Mouse (Mus musculus) cerebral cortex, adult 2 months (tissue): ENCODE results near the gene Cyb561.

Experiments
- WGBS: fragments of 180-500 bp; shearing (Covaris S2); methylation state at CpG from one replicate; pipeline ENCODE4 v1.1.7; 2018; 5-methylcytosine and 5-hydroxymethylcytosine counted together

Cyb561 gene

DNA sequence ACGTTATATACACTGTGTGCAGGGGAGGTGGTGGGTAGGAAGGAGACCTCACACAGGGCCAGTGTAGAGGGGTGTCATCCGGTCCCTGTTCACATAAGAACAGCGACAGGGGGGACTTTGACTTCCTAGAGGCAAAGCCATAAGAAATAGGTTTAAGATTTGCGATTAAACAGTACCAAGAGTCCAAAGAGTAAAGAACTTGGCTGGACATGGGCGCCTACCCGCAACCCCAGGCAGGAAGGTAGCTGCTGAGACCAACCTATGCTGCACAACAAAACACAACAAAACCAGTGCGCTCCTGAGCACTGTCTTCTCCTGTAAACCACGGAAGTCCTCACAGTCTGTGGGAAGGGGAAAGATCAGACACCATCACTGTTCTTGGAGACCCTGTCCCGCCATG, 1.0 kb downstream of the Cyb561 start:
- WGBS = 93% methylated on average over 9 of the region's 9 CpGs

DNA sequence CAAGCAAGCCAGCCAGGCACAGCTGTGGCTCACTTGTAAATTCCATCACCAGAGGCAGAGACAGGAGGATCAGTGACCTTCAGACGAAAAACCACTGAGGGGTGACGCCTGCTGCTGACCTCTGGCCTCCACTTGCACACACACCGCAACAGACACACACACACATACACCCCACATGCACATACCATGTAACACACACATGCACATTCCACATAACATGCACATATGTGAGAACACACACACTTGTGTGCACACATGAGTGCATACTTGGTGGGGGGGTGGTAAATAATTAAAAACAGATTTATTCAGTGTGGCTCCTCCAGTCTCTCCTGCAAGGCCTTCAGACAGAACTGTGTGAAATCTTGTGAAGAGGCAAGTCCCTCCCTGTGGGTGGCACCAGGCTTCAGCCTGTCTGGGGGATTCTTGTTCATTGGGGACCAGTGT, 1.5 kb downstream of the Cyb561 start:
- 84% methylated on average over 3 of the region's 3 CpGs for WGBS

DNA sequence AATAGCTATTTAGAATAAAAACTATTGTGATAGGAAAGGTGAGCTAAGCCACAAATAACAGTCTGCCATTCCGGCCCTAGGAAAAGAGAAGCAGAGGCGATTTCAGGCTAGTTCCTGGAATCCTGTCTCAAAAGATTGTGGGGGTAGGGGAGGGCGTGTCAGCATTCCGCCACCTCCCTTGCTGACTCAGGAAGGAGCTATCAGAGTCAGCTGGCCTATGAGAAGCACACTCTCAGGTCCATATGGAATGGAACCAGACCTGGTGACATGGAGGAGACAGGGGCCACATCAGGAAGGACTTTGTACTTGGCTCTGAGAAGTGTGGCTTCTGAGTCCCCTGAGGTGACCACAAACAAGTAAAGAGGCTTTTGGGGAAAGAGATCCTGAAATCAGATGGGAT, 2.6 kb downstream of the Cyb561 start:
- 83% methylated on average over 4 of the region's 4 CpGs for WGBS

GRCm38 (mm10) chr11:105948255-105948654, 4.9 kb downstream of the Cyb561 start:
- 52% methylated on average over 2 of the region's 2 CpGs for WGBS

- 76% methylated on average over 11 of the region's 11 CpGs for WGBS
Observed at GRCm38 (mm10) chr11:105946694-105947154, 6.4 kb downstream of the Cyb561 start.

- 60% methylated on average over 16 of the region's 16 CpGs for WGBS
Observed at GRCm38 (mm10) chr11:105944770-105945672, 8.1 kb downstream of the Cyb561 start.

DNA sequence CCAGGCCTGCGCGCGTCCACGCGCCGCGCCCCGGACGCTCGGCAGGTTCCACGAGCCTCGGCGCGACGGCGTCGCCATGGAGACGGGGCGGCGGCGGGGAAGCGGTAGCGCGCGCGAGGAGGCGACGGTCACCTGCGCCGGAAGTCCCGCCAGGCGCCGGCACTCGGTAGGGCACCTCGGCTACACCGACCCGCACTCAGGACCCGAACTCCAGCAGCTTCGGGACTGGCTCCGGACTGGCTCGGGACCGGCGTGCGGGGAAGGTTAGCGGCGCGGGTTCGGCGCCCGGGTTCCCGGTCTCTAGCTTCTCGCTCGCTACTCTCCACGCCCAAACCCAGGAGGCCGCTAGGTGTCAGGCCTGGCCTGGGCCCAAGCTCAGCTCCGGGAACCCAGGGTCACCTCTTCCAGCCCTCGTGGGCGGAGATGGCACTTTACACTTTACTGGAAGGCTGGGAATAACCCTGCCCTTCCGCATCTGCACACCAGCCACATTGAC, 9.0 kb downstream of the Cyb561 start:
- WGBS = under 1% methylated on average over 59 of the region's 59 CpGs

- 7% methylated on average over 46 of the region's 47 CpGs for WGBS
Observed at GRCm38 (mm10) chr11:105943133-105944102, 9.7 kb downstream of the Cyb561 start.

GRCm38 (mm10) chr11:105941973-105942372, 11.2 kb downstream of the Cyb561 start:
- WGBS = 83% methylated on average over 8 of the region's 8 CpGs

GRCm38 (mm10) chr11:105938771-105939170, 14.4 kb downstream of the Cyb561 start:
- 50% methylated on average over 9 of the region's 9 CpGs for WGBS

GRCm38 (mm10) chr11:105936974-105937373, 16.2 kb downstream of the Cyb561 start:
- WGBS = 92% methylated on average over 3 of the region's 3 CpGs

GRCm38 (mm10) chr11:105936200-105936599, 16.9 kb downstream of the Cyb561 start:
- WGBS = 48% methylated on average over 6 of the region's 6 CpGs

GRCm38 (mm10) chr11:105935496-105935895, 17.6 kb downstream of the Cyb561 start:
- 88% methylated on average over 8 of the region's 8 CpGs for WGBS

GRCm38 (mm10) chr11:105934816-105935215, 18.3 kb downstream of the Cyb561 start:
- WGBS = 65% methylated on average over 6 of the region's 6 CpGs

- 48% methylated on average over 5 of the region's 5 CpGs for WGBS
Observed at GRCm38 (mm10) chr11:105934303-105934711, 18.8 kb downstream of the Cyb561 start.

DNA sequence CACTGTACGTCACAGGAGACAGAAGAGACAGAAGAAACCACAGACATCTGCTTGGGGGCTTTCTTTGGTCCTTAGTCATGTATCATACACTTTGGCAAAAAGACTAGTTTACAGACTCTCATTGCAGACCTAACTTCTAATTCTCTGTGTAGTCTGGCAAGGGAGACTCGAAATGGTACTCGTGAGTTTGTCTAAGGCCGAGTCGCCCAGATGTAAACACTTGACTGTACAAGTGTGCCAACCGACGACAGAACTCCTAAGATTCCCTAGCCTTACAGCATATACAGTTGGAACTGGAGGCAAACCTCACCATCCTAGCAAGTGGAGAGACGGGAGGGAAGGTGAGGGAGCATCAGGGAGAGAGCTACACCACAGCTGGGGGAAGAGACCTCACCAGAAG, 19.4 kb downstream of the Cyb561 start:
- WGBS = 69% methylated on average over 8 of the region's 8 CpGs

DNA sequence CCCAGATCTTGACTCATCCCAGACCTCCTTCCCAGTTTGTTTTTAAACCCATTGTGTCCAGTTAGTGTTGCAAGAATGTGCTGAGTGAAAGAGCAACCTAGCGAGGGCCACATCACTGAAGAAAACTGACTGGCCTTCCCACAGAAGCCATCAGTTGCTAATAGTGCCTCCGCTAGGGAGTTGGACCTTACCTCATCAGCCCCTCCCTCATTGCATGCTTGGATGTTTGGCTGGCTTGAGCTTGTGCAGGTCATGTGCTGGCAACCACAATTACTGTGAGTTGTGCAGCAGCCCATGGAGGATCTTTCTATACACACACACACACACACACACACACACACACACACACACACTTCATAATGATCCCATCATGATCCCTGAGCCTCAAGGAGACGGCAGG, 21.8 kb downstream of the Cyb561 start:
- 82% methylated on average over 3 of the region's 3 CpGs for WGBS

DNA sequence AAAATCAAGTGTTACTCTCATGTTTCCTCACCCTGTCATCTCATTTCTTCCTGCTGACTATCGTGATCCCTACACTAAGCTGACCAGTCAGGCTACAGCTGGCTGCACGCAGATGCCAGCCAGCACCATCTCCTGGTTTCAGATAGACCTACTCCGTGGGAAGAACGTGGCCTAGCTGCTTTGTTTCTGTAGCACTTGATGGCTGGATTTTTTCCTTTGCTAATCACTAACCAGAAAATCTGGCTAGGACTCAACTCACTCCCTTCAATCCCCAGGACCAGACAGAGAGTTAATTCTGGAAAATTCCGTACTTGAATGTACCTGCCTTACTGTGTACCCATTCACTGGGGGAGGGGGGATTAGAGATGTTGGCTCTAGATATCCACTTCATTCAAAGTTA, 25.0 kb downstream of the Cyb561 start:
- WGBS = 50% methylated on average over 5 of the region's 5 CpGs

- 50% methylated on average over 14 of the region's 14 CpGs for WGBS
Observed at GRCm38 (mm10) chr11:105927065-105928030, 25.8 kb downstream of the Cyb561 start.

DNA sequence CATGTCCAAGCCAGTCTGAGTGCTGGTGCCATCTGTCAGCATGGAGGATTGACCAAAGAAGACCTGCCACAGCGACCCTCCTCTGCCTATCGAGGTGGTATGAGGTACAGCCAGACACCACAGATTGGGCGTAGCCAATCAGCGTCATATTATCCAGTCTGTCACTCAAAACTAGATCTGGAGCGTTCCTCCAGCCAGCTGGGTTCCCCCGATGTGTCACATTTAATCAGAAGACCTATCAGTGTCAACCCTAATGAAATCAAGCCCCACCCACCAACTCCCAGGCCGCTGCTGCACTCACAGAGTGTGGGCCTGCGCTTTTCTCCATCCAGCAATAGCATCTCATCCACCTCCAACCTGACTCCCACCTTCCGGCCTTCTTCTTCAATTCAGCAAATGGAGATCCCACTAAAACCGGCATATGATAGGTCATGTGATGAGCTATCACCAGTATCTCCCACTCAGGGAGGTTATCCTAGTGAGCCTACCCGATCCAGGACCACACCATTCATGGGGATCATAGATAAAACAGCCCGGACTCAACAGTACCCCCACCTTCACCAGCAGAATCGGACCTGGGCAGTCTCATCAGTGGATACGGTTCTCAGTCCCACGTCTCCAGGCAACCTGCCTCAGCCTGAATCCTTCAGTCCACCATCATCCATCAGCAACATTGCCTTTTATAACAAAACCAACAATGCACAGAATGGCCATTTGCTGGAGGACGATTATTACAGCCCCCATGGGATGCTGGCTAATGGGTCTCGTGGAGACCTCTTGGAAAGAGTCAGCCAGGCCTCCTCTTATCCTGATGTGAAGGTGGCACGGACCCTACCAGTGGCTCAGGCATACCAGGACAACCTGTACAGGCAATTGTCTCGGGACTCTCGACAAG, 30.1 kb downstream of the Cyb561 start:
- WGBS = 70% methylated on average over 20 of the region's 20 CpGs
